Mouse (Mus musculus) heart, postnatal 0 days (tissue): ENCODE results near the gene Ctrc.

Experiments
- CTCF ChIP-seq: IDR thresholded peaks from 2 replicates; pipeline ENCODE4 v1.5.1; 2016; ENCODE audit warnings: antibody characterized with exemption, control low read depth, low read depth
- EP300 ChIP-seq: IDR thresholded peaks from 2 replicates; pipeline ENCODE4 v1.6.1; 2016; ENCODE audit warnings: antibody characterized with exemption, low read depth

- TF ChIP-seq CTCF (no peak), EP300 (no peak)
Observed at GRCm38 (mm10) chr4:141826060-141826459, 20.1 kb downstream of the Ctrc start, which contains the start of gene Cela2a.
